ENCODE assay signal across 31 mouse cellular contexts in genomic region chr13:119045112-119045511, GRCm38 (mm10).
"Had no signal": no experiment of that assay in that cellular context is flagged by ENCODE, and none has a peak within 500 bp of the region (broad histone marks: within the 10 kb centered on the region; RNA-seq: fewer than 3 reads in every experiment).

No protein-coding gene starts in this region.

- H3K9ac ChIP-seq: limb, embryonic 12.5 days; limb, embryonic 13.5 days; limb, embryonic 15.5 days; liver, embryonic 12.5 days; liver, embryonic 13.5 days; liver, embryonic 14.5 days; liver, embryonic 15.5 days; liver, postnatal 0 days; lung, embryonic 15.5 days; midbrain, embryonic 12.5 days; midbrain, embryonic 13.5 days; midbrain, embryonic 15.5 days; neural tube, embryonic 12.5 days had no signal

- H3K27ac ChIP-seq: left cerebral cortex, adult 2 months; limb, embryonic 10.5 days; limb, embryonic 12.5 days; limb, embryonic 13.5 days; limb, embryonic 15.5 days; liver, embryonic 12.5 days; liver, embryonic 13.5 days; liver, embryonic 14.5 days; liver, embryonic 15.5 days; lung, embryonic 15.5 days; macrophage; midbrain, embryonic 10.5 days; midbrain, embryonic 12.5 days; midbrain, embryonic 13.5 days; midbrain, embryonic 15.5 days; neural tube, embryonic 12.5 days had no signal

- H3K4me3 ChIP-seq: left cerebral cortex, adult 2 months; limb, embryonic 10.5 days; limb, embryonic 12.5 days; limb, embryonic 13.5 days; limb, embryonic 15.5 days; liver, embryonic 12.5 days; liver, embryonic 13.5 days; liver, embryonic 15.5 days; lung, embryonic 15.5 days; megakaryocyte, embryonic 14.5 days; midbrain, embryonic 10.5 days; midbrain, embryonic 12.5 days; midbrain, embryonic 13.5 days; midbrain, embryonic 15.5 days; myocyte; neural tube, embryonic 12.5 days had no signal

- H3K4me1 ChIP-seq: limb, embryonic 10.5 days; limb, embryonic 12.5 days; limb, embryonic 13.5 days; limb, embryonic 15.5 days; liver, embryonic 12.5 days; liver, embryonic 13.5 days; liver, embryonic 15.5 days; lung, embryonic 15.5 days; megakaryocyte, embryonic 14.5 days; midbrain, embryonic 10.5 days; midbrain, embryonic 12.5 days; midbrain, embryonic 13.5 days; midbrain, embryonic 15.5 days; neural tube, embryonic 12.5 days had no signal

- H3K36me3 ChIP-seq: limb, embryonic 10.5 days; limb, embryonic 12.5 days; limb, embryonic 13.5 days; limb, embryonic 15.5 days; liver, embryonic 12.5 days; liver, embryonic 13.5 days; liver, embryonic 15.5 days; lung, embryonic 15.5 days; midbrain, embryonic 10.5 days; midbrain, embryonic 12.5 days; midbrain, embryonic 13.5 days; midbrain, embryonic 15.5 days; neural tube, embryonic 12.5 days had no signal

- H3K27me3 ChIP-seq: limb, embryonic 12.5 days; limb, embryonic 13.5 days; limb, embryonic 15.5 days; liver, embryonic 12.5 days; liver, embryonic 13.5 days; liver, embryonic 15.5 days; lung, embryonic 15.5 days; megakaryocyte, embryonic 14.5 days; midbrain, embryonic 12.5 days; midbrain, embryonic 13.5 days; midbrain, embryonic 15.5 days; neural tube, embryonic 12.5 days had no signal

- H3K9me3 ChIP-seq: limb, embryonic 10.5 days; limb, embryonic 12.5 days; limb, embryonic 13.5 days; limb, embryonic 15.5 days; liver, embryonic 12.5 days; liver, embryonic 13.5 days; liver, embryonic 15.5 days; lung, embryonic 15.5 days; megakaryocyte, embryonic 14.5 days; midbrain, embryonic 10.5 days; midbrain, embryonic 12.5 days; midbrain, embryonic 13.5 days; midbrain, embryonic 15.5 days; neural tube, embryonic 12.5 days had no signal

- H3K4me2 ChIP-seq: limb, embryonic 12.5 days; limb, embryonic 13.5 days; limb, embryonic 15.5 days; liver, embryonic 11.5 days; liver, embryonic 12.5 days; liver, embryonic 13.5 days; liver, embryonic 15.5 days; lung, embryonic 15.5 days; midbrain, embryonic 11.5 days; midbrain, embryonic 12.5 days; midbrain, embryonic 13.5 days; midbrain, embryonic 15.5 days; neural tube, embryonic 12.5 days had no signal

- ATAC-seq: liver, embryonic 12.5 days; liver, postnatal 0 days; midbrain, embryonic 13.5 days; midbrain, embryonic 15.5 days; midbrain, embryonic 16.5 days had no signal

- DNase-seq: left cerebral cortex, postnatal 4 days; liver; liver, embryonic 13.5 days; liver, postnatal 0 days; lung, adult 18-20 months; lung, adult 2 months; lung, postnatal 10 days; lung, postnatal 14 days; lung, postnatal 36 days; lung, postnatal 4 days; midbrain, embryonic 14.5 days had no signal
